Mouse (Mus musculus): Measurements from ENCODE around the gene Rab42. TPM values are rescaled to one million over a fixed set of nuclear protein-coding genes. Genes with fewer than 3 reads are reported as not detected.
A peak's percentile ranks its signal among the peaks of the same experiment; 100 is the strongest.

Rab42 gene
- total RNA-seq (2021): 1 to 10 TPM; 1.8 to 2.6 TPM
- long read RNA-seq, partial matches to known transcripts: 0 of 2 reads
- long read RNA-seq, other reads (novel, unspliced or antisense): 0 of 2 reads

- peak; percentile 47 to 57 for DNase-seq (ENCODE audit: low spot score in 2 of 2)
These were observed at the start of gene Rab42 for GRCm38 (mm10) chr4:132302939-132303479. Rab42 (minus strand) TSS chr4:132303385.

GRCm38 (mm10) chr4:132352739-132353138, 49.6 kb upstream of the Rab42 start:
- DNase-seq (ENCODE audit: low spot score in 2 of 2): no peak

- no peak for DNase-seq (ENCODE audit: low spot score in 2 of 2)
These were observed 48.2 kb upstream of the Rab42 start for GRCm38 (mm10) chr4:132351401-132351800.

GRCm38 (mm10) chr4:132350854-132351253, 47.7 kb upstream of the Rab42 start:
- no peak for DNase-seq (ENCODE audit: low spot score in 2 of 2)

- no peak for DNase-seq (ENCODE audit: low spot score in 2 of 2)
These were observed 47.0 kb upstream of the Rab42 start for GRCm38 (mm10) chr4:132350123-132350740.

- no peak for DNase-seq (ENCODE audit: low spot score in 2 of 2)
These were observed 46.4 kb upstream of the Rab42 start for GRCm38 (mm10) chr4:132349495-132350122.

GRCm38 (mm10) chr4:132346661-132347060, 43.5 kb upstream of the Rab42 start:
- no peak for DNase-seq (ENCODE audit: low spot score in 2 of 2)

- no peak for DNase-seq (ENCODE audit: low spot score in 2 of 2)
These were observed 43.1 kb upstream of the Rab42 start for GRCm38 (mm10) chr4:132346261-132346660.

GRCm38 (mm10) chr4:132345843-132346212, 42.6 kb upstream of the Rab42 start:
- DNase-seq (ENCODE audit: low spot score in 2 of 2): no peak

- DNase-seq (ENCODE audit: low spot score in 2 of 2): peak; percentile 97 to 98
These were observed 42.1 kb upstream of the Rab42 start for GRCm38 (mm10) chr4:132345135-132345842.

- no peak for DNase-seq (ENCODE audit: low spot score in 2 of 2)
These were observed 41.4 kb upstream of the Rab42 start for GRCm38 (mm10) chr4:132344403-132345134.

GRCm38 (mm10) chr4:132341451-132341850, 38.3 kb upstream of the Rab42 start:
- DNase-seq (ENCODE audit: low spot score in 2 of 2): no peak

GRCm38 (mm10) chr4:132338943-132339342, 35.8 kb upstream of the Rab42 start:
- peak; percentile 42 to 63 for DNase-seq (ENCODE audit: low spot score in 2 of 2)

- no peak for DNase-seq (ENCODE audit: low spot score in 2 of 2)
These were observed 29.7 kb upstream of the Rab42 start for GRCm38 (mm10) chr4:132332880-132333279.

- no peak for DNase-seq (ENCODE audit: low spot score in 2 of 2)
These were observed 28.8 kb upstream of the Rab42 start for GRCm38 (mm10) chr4:132331960-132332359.

- no peak for DNase-seq (ENCODE audit: low spot score in 2 of 2)
These were observed 26.7 kb upstream of the Rab42 start for GRCm38 (mm10) chr4:132329835-132330354.

GRCm38 (mm10) chr4:132329115-132329834, 26.1 kb upstream of the Rab42 start, which contains the start of gene Trnau1ap:
Trnau1ap (minus strand) TSS chr4:132329538.
- peak; percentile 80 to 86 for DNase-seq (ENCODE audit: low spot score in 2 of 2)

GRCm38 (mm10) chr4:132328391-132328982, 25.3 kb upstream of the Rab42 start:
- DNase-seq (ENCODE audit: low spot score in 2 of 2): no peak

GRCm38 (mm10) chr4:132326481-132326880, 23.3 kb upstream of the Rab42 start:
- no peak for DNase-seq (ENCODE audit: low spot score in 2 of 2)

GRCm38 (mm10) chr4:132315711-132316110, 12.5 kb upstream of the Rab42 start:
- no peak for DNase-seq (ENCODE audit: low spot score in 2 of 2)

All from layer of hippocampus, postnatal 10 days (tissue).